Mouse (Mus musculus) brown adipose tissue, adult 24 weeks (tissue): ENCODE data around the gene Klhl40. TPM values are rescaled to one million over a fixed set of nuclear protein-coding genes. Genes with fewer than 3 reads are reported as not detected.

ENCODE experiments used
- H3K27ac ChIP-seq: fragments of 200-500 bp; replicated peaks from 2 replicates; pipeline ENCODE4 v1.5.1; 2012; ENCODE audit warnings: low read depth, mild to moderate bottlenecking, low read length
- H3K4me1 ChIP-seq: fragments of 200-500 bp; 2 replicates; pipeline ENCODE4 v1.6.1; 2012; ENCODE audit warnings: low read length, mixed read lengths; ENCODE audit not compliant: control insufficient read depth, insufficient read depth, insufficient read length
- H3K4me3 ChIP-seq: fragments of 200-500 bp; 2 replicates; pipeline ENCODE4 v1.5.1; 2012; ENCODE audit warnings: low read depth, mild to moderate bottlenecking, low read length, moderate library complexity; ENCODE audit not compliant: insufficient read depth
- polyA plus RNA-seq: library from polyadenylated mRNA; stranded (reverse); fragments of >200 nt; gene quantifications from 2 replicates; pipeline ENCODE4 v1.2.4, GENCODE M21; 2012; ENCODE audit not compliant: missing spikeins, insufficient read depth, insufficient read length

The Klhl40 gene
- polyA plus RNA-seq, 1 experiment, result 1.4 TPM

GRCm38 (mm10) chr9:121798887-121799520 lies 21.6 kb downstream of the Klhl40 start:
- Histone ChIP-seq H3K4me3 (no peak overlapping the region), H3K27ac (no peak overlapping the region), H3K4me1 (no peaks in the 10 kb centered on the region)

- H3K27ac ChIP-seq, result no peak overlapping the region
- H3K4me3 ChIP-seq, result no peak overlapping the region
- H3K4me1 ChIP-seq, result peaks cover 4% of the 10 kb centered on the region; the same call in 1 of the 2 replicates
Measured at GRCm38 (mm10) chr9:121802747-121803146, 25.3 kb downstream of the Klhl40 start.

GRCm38 (mm10) chr9:121807546-121807945 lies 30.1 kb downstream of the Klhl40 start:
- Histone ChIP-seq H3K4me3 (no peak overlapping the region), H3K4me1 (peaks cover 4% of the 10 kb centered on the region; the same call in 1 of the 2 replicates), H3K27ac (no peak overlapping the region)

- peaks cover 4% of the 10 kb centered on the region; the same call in 1 of the 2 replicates for H3K4me1 ChIP-seq
- no peak overlapping the region for H3K27ac ChIP-seq
- H3K4me3 ChIP-seq, result no peak overlapping the region
Measured at GRCm38 (mm10) chr9:121807947-121808346, 30.5 kb downstream of the Klhl40 start.

- Histone ChIP-seq H3K4me1 (peaks cover 4% of the 10 kb centered on the region; the same call in 1 of the 2 replicates), H3K4me3 (no peak overlapping the region), H3K27ac (no peak overlapping the region)
Measured at GRCm38 (mm10) chr9:121808511-121808910, 31.1 kb downstream of the Klhl40 start.

GRCm38 (mm10) chr9:121810081-121810821 lies 32.8 kb downstream of the Klhl40 start:
- H3K27ac ChIP-seq, result no peak overlapping the region
- peaks cover 4% of the 10 kb centered on the region; the same call in 1 of the 2 replicates for H3K4me1 ChIP-seq
- H3K4me3 ChIP-seq, result no peak overlapping the region

- H3K27ac ChIP-seq, result no peak overlapping the region
- H3K4me1 ChIP-seq, result peaks cover 5% of the 10 kb centered on the region; the same call in 1 of the 2 replicates
- H3K4me3 ChIP-seq, result no peak overlapping the region
Measured at GRCm38 (mm10) chr9:121815183-121815582, 37.8 kb downstream of the Klhl40 start.

GRCm38 (mm10) chr9:121819073-121819770 lies 41.8 kb downstream of the Klhl40 start:
- no peak overlapping the region for H3K27ac ChIP-seq
- no peak overlapping the region for H3K4me3 ChIP-seq
- peaks cover 6% of the 10 kb centered on the region; the same call in 1 of the 2 replicates for H3K4me1 ChIP-seq

- H3K27ac ChIP-seq, result no peak overlapping the region
- H3K4me3 ChIP-seq, result no peak overlapping the region
- H3K4me1 ChIP-seq, result peaks cover 6% of the 10 kb centered on the region; the same call in 1 of the 2 replicates
Measured at GRCm38 (mm10) chr9:121819771-121820471, 42.5 kb downstream of the Klhl40 start.

- Histone ChIP-seq H3K4me3 (no peak overlapping the region), H3K4me1 (peaks cover 6% of the 10 kb centered on the region; the same call in 1 of the 2 replicates), H3K27ac (no peak overlapping the region)
Measured at GRCm38 (mm10) chr9:121820765-121821164, 43.4 kb downstream of the Klhl40 start.

- Histone ChIP-seq H3K4me3 (no peak overlapping the region), H3K27ac (no peak overlapping the region), H3K4me1 (peaks cover 6% of the 10 kb centered on the region; the same call in 1 of the 2 replicates)
Measured at GRCm38 (mm10) chr9:121822585-121822991, 45.2 kb downstream of the Klhl40 start.

GRCm38 (mm10) chr9:121823051-121823450 lies 45.6 kb downstream of the Klhl40 start:
- no peak overlapping the region for H3K4me3 ChIP-seq
- H3K27ac ChIP-seq, result no peak overlapping the region
- peaks cover 6% of the 10 kb centered on the region; the same call in 1 of the 2 replicates for H3K4me1 ChIP-seq

GRCm38 (mm10) chr9:121823991-121824390 lies 46.6 kb downstream of the Klhl40 start:
- no peak overlapping the region for H3K4me3 ChIP-seq
- H3K4me1 ChIP-seq, result peaks cover 6% of the 10 kb centered on the region; the same call in 1 of the 2 replicates
- H3K27ac ChIP-seq, result no peak overlapping the region

- no peaks in the 10 kb centered on the region for H3K4me1 ChIP-seq
- no peak overlapping the region for H3K27ac ChIP-seq
- no peak overlapping the region for H3K4me3 ChIP-seq
Measured at GRCm38 (mm10) chr9:121826356-121826755, 48.9 kb downstream of the Klhl40 start.

GRCm38 (mm10) chr9:121828314-121828713 lies 50.9 kb downstream of the Klhl40 start:
- Histone ChIP-seq H3K4me3 (no peak overlapping the region), H3K4me1 (no peaks in the 10 kb centered on the region), H3K27ac (no peak overlapping the region)
